Mouse (Mus musculus): ENCODE data around the gene Lrrc59.

DNA sequence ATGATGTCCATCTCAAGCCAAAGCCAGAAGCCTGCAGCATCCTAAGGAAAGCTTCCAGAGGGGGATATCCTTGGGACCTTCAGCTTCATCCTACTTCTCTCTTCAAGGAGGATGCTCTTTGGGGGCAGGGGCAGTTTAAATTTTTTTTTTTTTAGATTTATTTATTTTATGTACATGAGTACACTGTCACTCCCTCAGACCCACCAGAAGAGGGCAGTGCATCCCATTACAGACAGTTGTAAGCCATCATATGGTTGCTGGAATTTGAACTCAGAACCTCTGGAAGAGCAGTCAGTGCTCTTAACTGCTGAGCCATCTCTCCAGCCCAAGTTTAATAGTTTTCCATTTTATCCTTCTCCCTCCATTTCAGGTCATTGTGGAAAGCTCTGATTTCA lies 8.1 kb upstream of the Lrrc59 start:
- TF ChIP-seq ZC3H11A (IDR thresholded peaks at IDR 0.05; ENCODE audit: borderline replicate concordance, low read depth, low read length) (no peak), ZNF384 (IDR thresholded peaks at IDR 0.05; ENCODE audit: low read depth, low read length) (peak; percentile 66), MAFK (IDR thresholded peaks at IDR 0.05; ENCODE audit: insufficient read depth, low read depth, low read length) (no peak), CHD2 (IDR thresholded peaks at IDR 0.05; ENCODE audit: low read depth, low read length) (no peak), HCFC1 (IDR thresholded peaks at IDR 0.05; ENCODE audit: borderline replicate concordance, insufficient read depth, low read length) (no peak)

Measured in ES-E14 (cell line).